Mouse (Mus musculus): ENCODE measurements around the gene Sstr1. TPM values are rescaled to one million over a fixed set of nuclear protein-coding genes. Genes with fewer than 3 reads are reported as not detected.

Sstr1 gene
- polyA plus RNA-seq (2016; fragmentation: Nextera tagmentation; extraction: Ambion mirVana): 0.44 and 0.54 TPM in 2 replicates

DNA sequence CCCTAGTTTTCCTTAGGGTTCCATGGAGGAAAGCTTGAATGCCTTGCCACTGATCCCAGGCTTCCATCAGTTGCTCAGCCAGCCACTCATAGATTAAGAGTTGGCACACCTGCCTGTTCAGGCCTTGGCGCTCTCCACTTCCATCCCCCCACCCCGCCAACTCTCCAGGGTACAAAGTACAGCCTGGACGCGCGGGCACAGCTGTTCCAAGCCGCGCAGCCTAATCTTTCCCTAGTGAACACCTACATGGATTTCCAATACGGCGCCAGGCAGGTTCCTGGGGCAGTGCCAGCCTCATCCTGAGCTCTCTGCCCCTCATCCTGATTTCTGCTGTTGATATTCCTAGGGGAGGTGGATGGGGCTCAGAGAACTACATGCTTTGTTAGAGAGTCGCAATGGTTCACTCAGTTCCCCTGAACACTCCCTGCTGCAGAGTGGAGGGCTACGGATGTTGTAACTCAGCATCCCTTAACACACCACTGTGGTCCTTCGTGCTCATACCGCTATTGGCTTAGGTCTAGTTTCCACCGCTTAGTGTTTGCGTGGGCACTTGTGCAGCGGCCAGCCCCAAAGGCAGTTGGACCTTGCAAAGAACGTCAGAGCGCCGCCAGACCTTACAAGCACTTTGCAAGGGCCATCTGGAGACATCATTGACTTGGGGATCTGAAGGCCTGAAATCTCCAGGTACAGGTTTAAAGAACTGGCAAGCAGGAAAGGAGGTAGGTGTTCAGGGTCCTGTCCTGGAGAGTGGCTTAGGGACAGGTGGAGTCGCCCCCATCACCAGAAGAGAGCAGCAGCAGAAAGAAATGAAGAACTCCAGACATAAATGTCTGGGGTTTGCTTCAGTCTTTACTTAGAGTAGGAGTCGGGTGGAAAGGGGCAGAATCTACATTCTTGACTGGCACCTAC, at the start of gene Sstr1:
Gene Sstr1 (plus strand): TSS at position 610 of the 909 bp plus-strand sequence.
- peak within 1 kb of the TSS; percentile 60 for H3K4me3 ChIP-seq
- H3K9me3 ChIP-seq: no peaks in the 10 kb centered on the region
- peaks cover 67% of the 10 kb centered on the region for H3K27me3 ChIP-seq (ENCODE audit: insufficient read depth, poor library complexity, severe bottlenecking)
- no peaks in the 10 kb centered on the region for H3K36me3 ChIP-seq
- peak; percentile 15 for DNase-seq (ENCODE audit: low spot score)
- H3K27ac ChIP-seq: no peak within 1 kb of the TSS
- H3K4me1 ChIP-seq (replicated peaks): peaks cover 43% of the 10 kb centered on the region
- WGBS: 13% methylated on average over 21 of the region's 21 CpGs

- Histone ChIP-seq H3K27ac (no peak overlapping the region), H3K4me3 (no peak overlapping the region), H3K4me1 (replicated peaks) (no peaks in the 10 kb centered on the region), H3K27me3 (ENCODE audit: insufficient read depth, poor library complexity, severe bottlenecking) (no peaks in the 10 kb centered on the region), H3K9me3 (no peaks in the 10 kb centered on the region), H3K36me3 (no peaks in the 10 kb centered on the region)
- no peak for DNase-seq (ENCODE audit: low spot score)
- WGBS: 92% methylated on average over 1 of the region's 1 CpGs
Measured at GRCm38 (mm10) chr12:58198810-58199209, 12.8 kb upstream of the Sstr1 start.

DNA sequence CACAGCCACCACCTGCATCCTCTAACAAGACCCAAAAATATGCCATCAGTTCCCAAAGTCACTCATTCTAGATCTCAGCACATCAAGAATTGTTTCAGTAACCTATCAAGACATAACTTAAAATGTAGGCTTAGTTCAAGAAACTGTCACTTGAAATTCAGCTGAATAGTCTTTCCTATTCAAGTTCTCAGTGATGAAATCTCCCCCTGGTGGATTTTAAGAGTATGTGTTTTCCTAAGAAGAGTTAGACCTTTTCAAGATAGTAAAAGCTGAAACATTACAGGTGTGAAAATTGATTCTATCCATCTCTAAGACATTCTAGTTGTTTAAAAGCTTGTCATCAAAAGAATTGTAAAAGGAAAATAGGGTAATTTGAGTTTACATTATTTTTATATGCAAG, 10.4 kb upstream of the Sstr1 start:
- H3K27ac ChIP-seq: no peak overlapping the region
- H3K9me3 ChIP-seq: no peaks in the 10 kb centered on the region

GRCm38 (mm10) chr12:58207956-58208355, 3.6 kb upstream of the Sstr1 start:
- WGBS: 90% methylated on average over 1 of the region's 1 CpGs
- H3K4me1 ChIP-seq (replicated peaks): peaks cover 19% of the 10 kb centered on the region
- peaks cover 34% of the 10 kb centered on the region for H3K27me3 ChIP-seq (ENCODE audit: insufficient read depth, poor library complexity, severe bottlenecking)
- no peak overlapping the region for H3K27ac ChIP-seq
- H3K4me3 ChIP-seq: no peak overlapping the region
- no peaks in the 10 kb centered on the region for H3K9me3 ChIP-seq
- DNase-seq (ENCODE audit: low spot score): no peak
- H3K36me3 ChIP-seq: no peaks in the 10 kb centered on the region

More for the DNA sequence above, 10.4 kb upstream of the Sstr1 start:
- H3K36me3 ChIP-seq: no peaks in the 10 kb centered on the region
- no peaks in the 10 kb centered on the region for H3K4me1 ChIP-seq (replicated peaks)
- H3K27me3 ChIP-seq (ENCODE audit: insufficient read depth, poor library complexity, severe bottlenecking): no peaks in the 10 kb centered on the region
- DNase-seq (ENCODE audit: low spot score): no peak
- no peak overlapping the region for H3K4me3 ChIP-seq

DNA sequence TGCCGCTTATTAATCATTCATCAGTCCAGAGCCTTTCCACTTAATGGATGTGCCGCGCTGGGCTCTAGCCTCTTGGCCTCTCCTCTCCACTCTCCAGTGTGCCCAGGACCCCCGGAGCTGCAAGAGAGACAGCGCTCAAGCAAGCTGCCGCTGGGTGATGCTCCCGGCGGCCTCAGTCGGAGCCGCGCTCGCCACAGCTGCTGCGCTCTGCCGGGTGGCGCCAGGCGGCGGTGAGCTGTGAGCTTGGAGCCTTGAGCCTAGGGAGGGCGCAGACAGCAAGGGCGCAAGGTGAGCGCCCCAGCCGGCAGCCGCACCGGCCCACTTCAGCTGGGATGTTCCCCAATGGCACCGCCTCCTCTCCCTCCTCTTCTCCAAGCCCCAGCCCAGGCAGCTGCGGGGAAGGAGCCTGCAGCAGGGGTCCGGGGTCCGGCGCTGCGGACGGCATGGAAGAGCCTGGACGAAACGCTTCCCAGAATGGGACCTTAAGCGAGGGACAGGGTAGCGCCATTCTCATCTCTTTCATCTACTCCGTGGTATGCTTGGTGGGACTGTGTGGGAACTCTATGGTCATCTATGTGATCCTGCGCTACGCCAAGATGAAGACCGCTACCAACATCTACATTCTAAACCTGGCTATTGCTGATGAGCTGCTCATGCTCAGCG, 820 bp downstream of the Sstr1 start:
- Histone ChIP-seq H3K36me3 (no peaks in the 10 kb centered on the region), H3K9me3 (no peaks in the 10 kb centered on the region), H3K27ac (no peak overlapping the region), H3K4me3 (peak overlapping the region; percentile 60), H3K27me3 (ENCODE audit: insufficient read depth, poor library complexity, severe bottlenecking) (peaks cover 70% of the 10 kb centered on the region), H3K4me1 (replicated peaks) (peaks cover 44% of the 10 kb centered on the region)
- 1% methylated on average over 39 of the region's 39 CpGs for WGBS
- DNase-seq (ENCODE audit: low spot score): peak; percentile 54

DNA sequence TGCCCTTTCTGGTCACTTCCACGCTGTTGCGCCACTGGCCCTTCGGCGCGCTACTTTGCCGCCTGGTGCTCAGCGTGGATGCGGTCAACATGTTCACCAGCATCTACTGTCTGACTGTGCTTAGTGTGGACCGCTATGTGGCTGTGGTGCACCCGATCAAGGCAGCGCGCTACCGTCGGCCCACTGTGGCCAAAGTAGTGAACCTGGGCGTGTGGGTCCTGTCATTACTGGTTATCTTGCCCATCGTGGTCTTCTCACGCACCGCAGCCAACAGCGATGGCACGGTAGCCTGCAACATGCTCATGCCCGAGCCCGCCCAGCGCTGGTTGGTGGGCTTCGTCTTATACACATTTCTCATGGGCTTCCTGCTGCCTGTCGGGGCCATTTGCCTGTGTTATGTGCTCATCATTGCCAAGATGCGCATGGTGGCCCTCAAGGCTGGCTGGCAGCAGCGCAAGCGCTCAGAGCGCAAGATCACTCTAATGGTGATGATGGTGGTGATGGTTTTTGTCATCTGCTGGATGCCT, 1.4 kb downstream of the Sstr1 start:
- Histone ChIP-seq H3K36me3 (no peaks in the 10 kb centered on the region), H3K4me1 (replicated peaks) (peaks cover 44% of the 10 kb centered on the region), H3K4me3 (peak overlapping the region; percentile 60), H3K27ac (no peak overlapping the region), H3K27me3 (ENCODE audit: insufficient read depth, poor library complexity, severe bottlenecking) (peaks cover 70% of the 10 kb centered on the region), H3K9me3 (no peaks in the 10 kb centered on the region)
- WGBS: 2% methylated on average over 29 of the region's 29 CpGs
- peak; percentile 35 for DNase-seq (ENCODE audit: low spot score)

GRCm38 (mm10) chr12:58213451-58214288, 2.1 kb downstream of the Sstr1 start:
- Histone ChIP-seq H3K9me3 (no peaks in the 10 kb centered on the region), H3K36me3 (no peaks in the 10 kb centered on the region), H3K4me3 (peak overlapping the region; percentile 60), H3K4me1 (replicated peaks) (peaks cover 44% of the 10 kb centered on the region), H3K27me3 (ENCODE audit: insufficient read depth, poor library complexity, severe bottlenecking) (peaks cover 70% of the 10 kb centered on the region), H3K27ac (no peak overlapping the region)
- WGBS: under 1% methylated on average over 40 of the region's 40 CpGs
- peak; percentile 63 for DNase-seq (ENCODE audit: low spot score)

GRCm38 (mm10) chr12:58214289-58215136, 2.9 kb downstream of the Sstr1 start:
- Histone ChIP-seq H3K36me3 (no peaks in the 10 kb centered on the region), H3K4me1 (replicated peaks) (peaks cover 44% of the 10 kb centered on the region), H3K27me3 (ENCODE audit: insufficient read depth, poor library complexity, severe bottlenecking) (peaks cover 68% of the 10 kb centered on the region), H3K4me3 (peak overlapping the region; percentile 60), H3K9me3 (no peaks in the 10 kb centered on the region), H3K27ac (no peak overlapping the region)
- peak; percentile 11 for DNase-seq (ENCODE audit: low spot score)
- WGBS: 1% methylated on average over 13 of the region's 13 CpGs

GRCm38 (mm10) chr12:58216218-58216617, 4.6 kb downstream of the Sstr1 start:
- 53% methylated on average over 2 of the region's 2 CpGs for WGBS
- H3K27me3 ChIP-seq (ENCODE audit: insufficient read depth, poor library complexity, severe bottlenecking): peaks cover 54% of the 10 kb centered on the region

GRCm38 (mm10) chr12:58219078-58219477, 7.5 kb downstream of the Sstr1 start:
- peaks cover 13% of the 10 kb centered on the region for H3K4me1 ChIP-seq (replicated peaks)
- 83% methylated on average over 3 of the region's 3 CpGs for WGBS
- H3K27ac ChIP-seq: no peak overlapping the region
- H3K36me3 ChIP-seq: no peaks in the 10 kb centered on the region
- DNase-seq (ENCODE audit: low spot score): no peak
- no peak overlapping the region for H3K4me3 ChIP-seq
- no peaks in the 10 kb centered on the region for H3K9me3 ChIP-seq
- peaks cover 26% of the 10 kb centered on the region for H3K27me3 ChIP-seq (ENCODE audit: insufficient read depth, poor library complexity, severe bottlenecking)

More at GRCm38 (mm10) chr12:58216218-58216617, 4.6 kb downstream of the Sstr1 start:
- Histone ChIP-seq H3K9me3 (no peaks in the 10 kb centered on the region), H3K4me3 (no peak overlapping the region), H3K4me1 (replicated peaks) (peaks cover 42% of the 10 kb centered on the region), H3K36me3 (no peaks in the 10 kb centered on the region), H3K27ac (no peak overlapping the region)
- DNase-seq (ENCODE audit: low spot score): no peak

GRCm38 (mm10) chr12:58225644-58226043, 14.1 kb downstream of the Sstr1 start:
- H3K27me3 ChIP-seq (ENCODE audit: insufficient read depth, poor library complexity, severe bottlenecking): no peaks in the 10 kb centered on the region
- no peaks in the 10 kb centered on the region for H3K9me3 ChIP-seq
- H3K27ac ChIP-seq: no peak overlapping the region
- DNase-seq (ENCODE audit: low spot score): no peak
- whole genome bisulfite sequencing: 79% methylated on average over 5 of the region's 5 CpGs
- no peak overlapping the region for H3K4me3 ChIP-seq
- H3K4me1 ChIP-seq (replicated peaks): no peaks in the 10 kb centered on the region
- no peaks in the 10 kb centered on the region for H3K36me3 ChIP-seq
